Mouse (Mus musculus) ES-Bruce4 (cell line): Measurements from ENCODE around the gene Vmn1r192. TPM values are rescaled to one million over a fixed set of nuclear protein-coding genes. Genes with fewer than 3 reads are reported as not detected.
"Not testable (repeated sequence)": the region's sequence is repeated elsewhere in the genome, so short reads cannot be mapped to it uniquely, and the experiment has no call there.

Source experiments
- H3K27ac ChIP-seq: 2 replicates; pipeline ENCODE4 v1.5.1; 2012; ENCODE audit warnings: low read length, inconsistent platforms; ENCODE audit not compliant: insufficient read depth
- H3K27me3 ChIP-seq: 2 replicates; pipeline ENCODE4 v1.6.1; 2012; ENCODE audit warnings: mild to moderate bottlenecking, low read length, inconsistent platforms; ENCODE audit not compliant: control insufficient read depth, poor library complexity, insufficient read depth, severe bottlenecking
- H3K36me3 ChIP-seq: 2 replicates; pipeline ENCODE4 v1.6.1; 2012; ENCODE audit warnings: inconsistent platforms, mild to moderate bottlenecking, low read length, moderate library complexity; ENCODE audit not compliant: control insufficient read depth, poor library complexity, insufficient read depth, severe bottlenecking
- H3K4me1 ChIP-seq: one replicate; pipeline ENCODE4 v1.8.1; 2011; ENCODE audit warnings: low read length; ENCODE audit not compliant: control insufficient read depth, insufficient read depth
- H3K4me3 ChIP-seq: 2 replicates; pipeline ENCODE4 v1.5.1; 2011; ENCODE audit warnings: low read depth, mild to moderate bottlenecking, low read length
- H3K9ac ChIP-seq: 2 replicates; pipeline ENCODE4 v1.6.1; 2012; ENCODE audit warnings: low read depth, mild to moderate bottlenecking, inconsistent platforms; ENCODE audit not compliant: poor library complexity, severe bottlenecking
- H3K9me3 ChIP-seq: replicated peaks from 2 replicates; pipeline ENCODE4 v1.6.1; 2012; ENCODE audit warnings: mild to moderate bottlenecking, low read length, inconsistent platforms; ENCODE audit not compliant: control insufficient read depth, poor library complexity, insufficient read depth, severe bottlenecking
- CTCF ChIP-seq: IDR thresholded peaks from one replicate; pipeline ENCODE4 v1.8.1; 2011; ENCODE audit warnings: low read depth, low read length
- EP300 ChIP-seq: IDR thresholded peaks from 2 replicates; pipeline ENCODE4 v1.6.1; 2011; ENCODE audit warnings: low read depth, low read length; ENCODE audit not compliant: insufficient read depth
- POLR2A ChIP-seq: IDR thresholded peaks from one replicate; pipeline ENCODE4 v1.8.1; 2011; ENCODE audit warnings: low read length; ENCODE audit not compliant: insufficient read depth
- polyA plus RNA-seq: library from polyadenylated mRNA; stranded (reverse); fragments of >200 nt; gene quantifications from 2 replicates; pipeline ENCODE4 v1.2.4, GENCODE M21; 2011; ENCODE audit warnings: low read depth; ENCODE audit not compliant: missing spikeins, insufficient read depth, insufficient read length

Vmn1r192 gene
- not detected in 2 replicates for polyA plus RNA-seq

GRCm38 (mm10) chr13:22191041-22191440 lies at the start of gene Vmn1r192:
Vmn1r192 (minus strand) TSS chr13:22191141.
- Histone ChIP-seq H3K4me3 (no peak within 1 kb of the TSS), H3K4me1 (no peaks in the 10 kb centered on the region), H3K27ac (no peak within 1 kb of the TSS), H3K27me3 (no peaks in the 10 kb centered on the region), H3K9me3 (no peaks in the 10 kb centered on the region), H3K9ac (no peak within 1 kb of the TSS), H3K36me3 (no peaks in the 10 kb centered on the region)
- no peak for TF ChIP-seq EP300
- TF ChIP-seq CTCF: no peak
- TF ChIP-seq POLR2A: no peak

GRCm38 (mm10) chr13:22223060-22223459 lies 32.1 kb upstream of the Vmn1r192 start, which contains the start of gene Vmn1r193:
Vmn1r193 (minus strand) TSS chr13:22223160.
- H3K4me1 ChIP-seq, H3K27ac ChIP-seq, H3K9me3 ChIP-seq, H3K4me3 ChIP-seq, H3K27me3 ChIP-seq, H3K36me3 ChIP-seq, H3K9ac ChIP-seq: not testable (repeated sequence)

GRCm38 (mm10) chr13:22192756-22193155 lies 1.8 kb upstream of the Vmn1r192 start:
- not testable (repeated sequence) for H3K4me1 ChIP-seq, H3K27me3 ChIP-seq, H3K9ac ChIP-seq, H3K36me3 ChIP-seq, H3K4me3 ChIP-seq, H3K9me3 ChIP-seq
- H3K27ac ChIP-seq: peak overlapping the region; percentile 88

DNA sequence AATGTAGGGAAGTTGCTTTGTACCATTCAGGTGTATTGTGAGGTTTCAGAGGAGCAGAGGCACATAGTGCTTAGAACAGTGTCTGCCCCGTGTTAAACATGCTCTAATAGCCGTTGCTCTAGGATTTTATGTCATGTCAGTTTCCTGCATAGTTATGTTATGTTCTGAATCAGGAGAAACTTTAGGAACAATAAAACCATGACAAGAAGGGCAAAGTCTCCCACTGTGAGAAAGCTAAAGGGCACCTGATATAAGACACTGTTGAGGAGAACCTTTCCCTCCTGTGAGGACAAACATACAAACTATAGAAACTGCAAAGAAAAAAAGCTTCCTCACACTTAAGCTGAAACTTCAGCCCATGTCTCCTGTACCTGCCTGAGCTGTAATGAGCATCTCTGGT lies 556 bp downstream of the Vmn1r192 start:
- H3K4me3 ChIP-seq: no peak overlapping the region
- H3K9me3 ChIP-seq: no peaks in the 10 kb centered on the region
- no peak overlapping the region for H3K27ac ChIP-seq
- H3K27me3 ChIP-seq: no peaks in the 10 kb centered on the region
- H3K4me1 ChIP-seq: no peaks in the 10 kb centered on the region
- TF ChIP-seq POLR2A (no peak), CTCF (no peak), EP300 (no peak)
- no peaks in the 10 kb centered on the region for H3K36me3 ChIP-seq
- no peak overlapping the region for H3K9ac ChIP-seq

DNA sequence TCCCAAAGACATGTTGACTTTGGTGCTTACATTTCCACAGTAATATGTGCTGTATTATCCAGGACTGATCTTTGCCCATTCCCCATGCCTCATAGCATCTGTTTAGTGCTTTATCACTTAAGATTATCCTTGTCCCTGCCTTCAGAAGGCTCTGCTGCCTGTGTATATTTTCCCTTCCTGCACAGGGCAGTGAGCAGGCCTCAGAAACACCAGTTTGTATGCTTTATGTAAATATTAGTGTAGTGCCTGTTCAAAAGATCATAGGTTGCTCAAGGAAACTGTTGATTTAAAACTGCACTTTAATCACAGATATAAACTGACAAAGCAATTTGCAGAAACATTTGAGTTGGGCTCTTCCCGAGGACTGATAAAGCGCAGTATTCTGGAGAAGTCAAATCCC lies 1.6 kb downstream of the Vmn1r192 start:
- Histone ChIP-seq H3K36me3 (no peaks in the 10 kb centered on the region), H3K4me3 (no peak overlapping the region), H3K9me3 (no peaks in the 10 kb centered on the region), H3K27me3 (no peaks in the 10 kb centered on the region), H3K9ac (no peak overlapping the region), H3K27ac (no peak overlapping the region), H3K4me1 (no peaks in the 10 kb centered on the region)
- no peak for TF ChIP-seq POLR2A
- TF ChIP-seq EP300: no peak
- no peak for TF ChIP-seq CTCF

GRCm38 (mm10) chr13:22183869-22184268 lies 7.1 kb downstream of the Vmn1r192 start, which contains the start of gene Vmn1r191:
Vmn1r191 (minus strand) TSS chr13:22183969.
- TF ChIP-seq EP300 (no peak), CTCF (no peak), POLR2A (no peak)
- H3K27me3 ChIP-seq: no peaks in the 10 kb centered on the region
- H3K36me3 ChIP-seq: no peaks in the 10 kb centered on the region
- H3K9ac ChIP-seq: no peak within 1 kb of the TSS
- H3K4me3 ChIP-seq: no peak within 1 kb of the TSS
- no peaks in the 10 kb centered on the region for H3K4me1 ChIP-seq
- H3K9me3 ChIP-seq: no peaks in the 10 kb centered on the region
- H3K27ac ChIP-seq: no peak within 1 kb of the TSS

GRCm38 (mm10) chr13:22168416-22168815 lies 22.5 kb downstream of the Vmn1r192 start:
- no peaks in the 10 kb centered on the region for H3K27me3 ChIP-seq
- TF ChIP-seq CTCF (no peak), EP300 (no peak), POLR2A (no peak)
- no peak overlapping the region for H3K4me3 ChIP-seq
- no peaks in the 10 kb centered on the region for H3K36me3 ChIP-seq
- peaks cover 20% of the 10 kb centered on the region for H3K9me3 ChIP-seq
- no peaks in the 10 kb centered on the region for H3K4me1 ChIP-seq
- H3K9ac ChIP-seq: no peak overlapping the region
- no peak overlapping the region for H3K27ac ChIP-seq

GRCm38 (mm10) chr13:22136495-22137293 lies 54.2 kb downstream of the Vmn1r192 start:
- not testable (repeated sequence) for H3K9ac ChIP-seq, H3K9me3 ChIP-seq, H3K36me3 ChIP-seq, H3K4me1 ChIP-seq, H3K4me3 ChIP-seq, H3K27me3 ChIP-seq, H3K27ac ChIP-seq
